Mouse (Mus musculus): ENCODE results near the gene Vcan. TPM values are rescaled to one million over a fixed set of nuclear protein-coding genes. Genes with fewer than 3 reads are reported as not detected.

The Vcan gene
- 10.9 TPM for polyA plus RNA-seq (2014; fragmentation: Illumina TruSeq; extraction: RNeasy Lipid Tissue Mini Kit (QIAGEN cat#74804); ENCODE audit: low read depth, low replicate concordance)

DNA sequence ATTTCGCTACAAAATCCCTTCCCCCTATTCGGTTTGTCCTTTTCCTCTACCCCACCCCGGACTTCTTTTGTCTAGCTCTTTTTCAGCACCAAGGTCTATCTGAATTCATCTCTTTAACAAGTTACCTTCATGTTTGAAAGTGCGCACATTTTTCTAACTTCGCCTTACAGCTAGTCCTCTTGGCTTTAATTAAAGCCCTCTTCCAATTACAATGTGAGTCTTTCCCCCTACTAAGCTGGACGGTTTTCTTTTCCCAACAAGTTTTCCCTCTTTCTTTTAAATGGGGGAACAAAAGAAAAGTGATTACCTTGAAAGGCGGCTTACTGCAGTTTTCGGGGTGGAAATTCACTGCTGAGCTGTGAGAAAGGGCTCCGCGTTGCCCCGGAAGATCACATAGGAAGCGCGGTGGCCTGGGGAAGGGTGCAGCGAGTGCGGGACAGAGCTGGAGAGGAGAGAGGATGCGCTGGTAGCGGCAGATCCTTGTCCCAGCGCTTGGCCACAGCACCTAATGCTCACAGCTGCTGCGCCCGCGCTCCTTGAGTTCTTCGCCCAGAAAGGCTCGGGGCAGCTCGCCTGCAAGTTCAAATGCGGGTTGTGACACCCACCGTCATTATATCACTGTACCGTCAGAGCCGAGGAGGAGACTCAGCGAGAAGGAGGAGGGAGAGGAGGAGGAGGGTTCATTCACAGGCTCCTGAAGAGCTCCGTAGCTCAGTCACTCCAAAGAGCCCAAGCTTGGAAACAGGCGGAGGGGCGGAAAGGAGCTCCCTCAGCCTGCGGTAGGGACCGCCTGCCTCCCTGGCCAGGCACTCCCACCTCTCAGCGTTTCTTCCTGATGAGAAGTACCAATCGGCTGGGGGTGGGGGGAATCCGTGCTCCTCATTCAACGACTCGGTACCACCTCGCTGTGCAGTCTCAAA is at the start of gene Vcan:
TSS of gene Vcan (minus strand) at position 744 of the 920 bp plus-strand sequence.

Other genes with a start within 250 kb of the Vcan start
- gene Hapln1, start 202.7 kb downstream of the Vcan start, polyA plus RNA-seq (2014; fragmentation: Illumina TruSeq; extraction: RNeasy Lipid Tissue Mini Kit (QIAGEN cat#74804); ENCODE audit: low read depth, low replicate concordance), result not detected